Mouse (Mus musculus): ENCODE measurements at regions not wholly inside any gene's neighbourhood (a gene's known extent, or its start where the extent isn't known, plus 50 kb on each side); places are given as distances from the start of the nearest gene placed in this dataset.

GRCm38 (mm10) chr5:43146928-43147327 lies 86.0 kb upstream of the Cpeb2 start:
- TF ChIP-seq POLR2A (IDR thresholded peaks at IDR 0.05; ENCODE audit: control insufficient read depth, low read depth, low read length) = no peak
- no peak for TF ChIP-seq CTCF (IDR thresholded peaks at IDR 0.05; ENCODE audit: control insufficient read depth, insufficient read depth, insufficient replicate concordance, low read depth, low read length)

Data from testis, adult 2 months (tissue).